Mouse (Mus musculus): ENCODE data around the gene Plekhg1. TPM values are rescaled to one million over a fixed set of nuclear protein-coding genes. Genes with fewer than 3 reads are reported as not detected.

Gene Plekhg1
- polyA plus RNA-seq, 1 experiment from 2014 or later: 9.8 TPM

DNA sequence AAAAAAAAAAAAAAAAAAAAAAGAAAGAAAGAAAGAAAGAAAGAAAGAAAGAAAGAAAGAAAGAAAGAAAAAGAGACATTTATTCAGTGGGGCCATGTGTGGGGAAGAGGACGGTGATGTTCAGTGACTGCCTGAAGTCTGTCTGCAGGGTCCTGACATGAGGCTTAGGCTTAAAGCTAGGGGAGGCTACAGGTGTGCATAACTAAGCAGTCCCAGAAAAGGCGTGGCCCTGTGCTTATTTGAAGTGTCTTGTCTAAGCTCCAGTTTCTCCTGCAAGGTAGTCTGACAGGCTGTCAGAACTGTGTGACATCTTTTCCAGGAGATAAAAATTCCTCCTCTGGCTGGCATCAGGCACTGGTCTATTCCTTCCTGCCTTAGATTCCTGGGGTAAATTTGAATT lies 37.6 kb upstream of the Plekhg1 start:
- Histone ChIP-seq H3K4me1 (replicated peaks; ENCODE audit: control insufficient read depth, insufficient read depth, low read length) (peaks cover 4% of the 10 kb centered on the region), H3K4me3 (ENCODE audit: low read depth, low read length) (no peak overlapping the region), H3K9ac (ENCODE audit: low read length) (no peak overlapping the region), H3K9me3 (ENCODE audit: control insufficient read depth, low read length) (no peaks in the 10 kb centered on the region), H3K27me3 (replicated peaks; ENCODE audit: control insufficient read depth, insufficient read depth, low read length) (no peaks in the 10 kb centered on the region), H3K36me3 (ENCODE audit: control insufficient read depth, insufficient read depth, low read length) (no peaks in the 10 kb centered on the region), H3K27ac (ENCODE audit: low read depth) (no peak overlapping the region), H3K4me2 (ENCODE audit: low read length) (no peak overlapping the region)
- DNase-seq (ENCODE audit: low spot score) (no peak), ATAC-seq (replicated peaks; ENCODE audit: low FRiP score, low TSS enrichment, low read depth) (no peak)
- WGBS: 67% methylated on average over 2 of the region's 2 CpGs

- WGBS: 60% methylated on average over 4 of the region's 4 CpGs
- ATAC-seq (replicated peaks; ENCODE audit: low FRiP score, low TSS enrichment, low read depth): no peak
- DNase-seq (ENCODE audit: low spot score): no peak
Measured at GRCm38 (mm10) chr10:3706231-3706630, 33.9 kb upstream of the Plekhg1 start.

DNA sequence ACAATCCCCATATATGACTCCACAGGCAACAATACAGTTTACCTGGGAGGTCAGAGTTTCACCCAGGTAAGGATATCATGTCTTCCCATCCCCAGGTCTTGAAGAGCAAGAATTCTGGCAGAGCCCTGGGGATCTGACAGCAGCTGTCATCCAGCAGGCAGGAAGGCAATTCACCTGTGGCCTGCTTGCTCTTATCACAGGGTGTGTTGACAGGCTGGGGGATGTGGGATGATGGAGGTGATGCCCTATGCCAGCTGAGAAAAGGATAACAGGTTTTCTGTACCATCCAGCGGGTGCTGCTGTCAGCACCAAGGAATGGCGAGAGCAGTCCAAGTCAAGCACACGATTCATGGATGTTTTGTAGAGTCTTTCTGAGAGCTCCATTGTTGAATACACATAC lies 30.1 kb upstream of the Plekhg1 start:
- ATAC-seq (replicated peaks; ENCODE audit: low FRiP score, low TSS enrichment, low read depth): no peak
- Histone ChIP-seq H3K27ac (ENCODE audit: low read depth) (no peak overlapping the region), H3K9me3 (ENCODE audit: control insufficient read depth, low read length) (0 out of 2 replicates have a peak, but pooled peaks cover 5% of the 10 kb centered on the region), H3K4me1 (replicated peaks; ENCODE audit: control insufficient read depth, insufficient read depth, low read length) (no peaks in the 10 kb centered on the region), H3K4me3 (ENCODE audit: low read depth, low read length) (no peak overlapping the region), H3K27me3 (replicated peaks; ENCODE audit: control insufficient read depth, insufficient read depth, low read length) (no peaks in the 10 kb centered on the region), H3K36me3 (ENCODE audit: control insufficient read depth, insufficient read depth, low read length) (no peaks in the 10 kb centered on the region), H3K9ac (ENCODE audit: low read length) (no peak overlapping the region), H3K4me2 (ENCODE audit: low read length) (no peak overlapping the region)
- 82% methylated on average over 3 of the region's 3 CpGs for WGBS
- DNase-seq (ENCODE audit: low spot score): no peak

More at GRCm38 (mm10) chr10:3706231-3706630, 33.9 kb upstream of the Plekhg1 start:
- Histone ChIP-seq H3K36me3 (ENCODE audit: control insufficient read depth, insufficient read depth, low read length) (no peaks in the 10 kb centered on the region), H3K4me3 (ENCODE audit: low read depth, low read length) (no peak overlapping the region), H3K27ac (ENCODE audit: low read depth) (no peak overlapping the region), H3K4me2 (ENCODE audit: low read length) (no peak overlapping the region), H3K9me3 (ENCODE audit: control insufficient read depth, low read length) (no peaks in the 10 kb centered on the region), H3K4me1 (replicated peaks; ENCODE audit: control insufficient read depth, insufficient read depth, low read length) (no peaks in the 10 kb centered on the region), H3K9ac (ENCODE audit: low read length) (no peak overlapping the region), H3K27me3 (replicated peaks; ENCODE audit: control insufficient read depth, insufficient read depth, low read length) (no peaks in the 10 kb centered on the region)

- DNase-seq (ENCODE audit: low spot score) (no peak), ATAC-seq (replicated peaks; ENCODE audit: low FRiP score, low TSS enrichment, low read depth) (no peak)
- WGBS: 84% methylated on average over 3 of the region's 3 CpGs
- H3K4me3 ChIP-seq (ENCODE audit: low read depth, low read length): no peak overlapping the region
- no peaks in the 10 kb centered on the region for H3K27me3 ChIP-seq (replicated peaks; ENCODE audit: control insufficient read depth, insufficient read depth, low read length)
- H3K9ac ChIP-seq (ENCODE audit: low read length): no peak overlapping the region
- H3K4me2 ChIP-seq (ENCODE audit: low read length): no peak overlapping the region
- H3K9me3 ChIP-seq (ENCODE audit: control insufficient read depth, low read length): 0 out of 2 replicates have a peak, but pooled peaks cover 5% of the 10 kb centered on the region
- no peak overlapping the region for H3K27ac ChIP-seq (ENCODE audit: low read depth)
- H3K36me3 ChIP-seq (ENCODE audit: control insufficient read depth, insufficient read depth, low read length): no peaks in the 10 kb centered on the region
- no peaks in the 10 kb centered on the region for H3K4me1 ChIP-seq (replicated peaks; ENCODE audit: control insufficient read depth, insufficient read depth, low read length)
Measured at GRCm38 (mm10) chr10:3715302-3715943, 24.7 kb upstream of the Plekhg1 start.

DNA sequence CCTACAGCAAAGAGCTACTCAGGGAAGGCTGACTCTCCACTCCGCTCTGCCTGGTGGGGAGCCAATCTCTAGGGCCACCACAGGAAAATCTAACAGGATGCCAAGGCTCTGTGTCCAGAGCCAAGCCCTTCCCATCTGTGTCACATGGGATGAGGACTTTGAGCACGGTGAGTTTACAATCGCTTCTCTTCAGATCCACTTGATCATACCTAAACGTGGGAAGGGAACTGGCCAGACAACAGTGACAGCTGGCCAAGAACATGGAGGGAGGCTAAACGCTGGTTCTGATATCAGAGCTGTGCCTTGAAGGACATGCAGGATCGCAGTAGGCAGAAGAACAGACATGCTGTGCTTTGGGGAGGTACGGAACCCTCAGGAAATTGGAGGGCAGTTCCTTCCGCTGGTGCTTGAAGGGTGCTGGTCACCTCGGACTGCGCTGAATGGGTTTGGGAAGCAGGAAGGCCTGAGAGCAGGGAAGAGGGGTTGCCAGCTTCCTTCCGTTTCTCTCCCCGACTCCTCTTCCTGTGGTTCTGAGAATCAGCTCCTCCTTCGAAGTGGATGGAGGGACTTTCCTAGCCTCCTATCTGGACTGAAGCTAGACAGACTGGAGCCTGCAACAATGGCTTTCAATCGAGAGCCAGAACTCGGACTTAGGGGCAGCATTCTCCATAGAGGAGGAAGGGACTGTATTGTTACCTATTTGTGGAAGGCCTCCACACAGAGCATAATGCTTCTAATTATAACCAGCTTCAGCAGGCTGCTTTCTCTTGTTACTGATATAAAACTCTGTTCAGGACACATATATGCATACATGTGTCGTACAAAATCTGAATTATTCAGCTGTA lies 21.9 kb upstream of the Plekhg1 start:
- H3K9me3 ChIP-seq (ENCODE audit: control insufficient read depth, low read length): 0 out of 2 replicates have a peak, but pooled peaks cover 4% of the 10 kb centered on the region
- H3K36me3 ChIP-seq (ENCODE audit: control insufficient read depth, insufficient read depth, low read length): no peaks in the 10 kb centered on the region
- ATAC-seq (replicated peaks; ENCODE audit: low FRiP score, low TSS enrichment, low read depth) (no peak), DNase-seq (ENCODE audit: low spot score) (no peak)
- H3K27me3 ChIP-seq (replicated peaks; ENCODE audit: control insufficient read depth, insufficient read depth, low read length): no peaks in the 10 kb centered on the region
- H3K4me3 ChIP-seq (ENCODE audit: low read depth, low read length): no peak overlapping the region
- no peak overlapping the region for H3K27ac ChIP-seq (ENCODE audit: low read depth)
- WGBS: 68% methylated on average over 16 of the region's 16 CpGs
- no peak overlapping the region for H3K9ac ChIP-seq (ENCODE audit: low read length)
- H3K4me2 ChIP-seq (ENCODE audit: low read length): no peak overlapping the region
- H3K4me1 ChIP-seq (replicated peaks; ENCODE audit: control insufficient read depth, insufficient read depth, low read length): no peaks in the 10 kb centered on the region

DNA sequence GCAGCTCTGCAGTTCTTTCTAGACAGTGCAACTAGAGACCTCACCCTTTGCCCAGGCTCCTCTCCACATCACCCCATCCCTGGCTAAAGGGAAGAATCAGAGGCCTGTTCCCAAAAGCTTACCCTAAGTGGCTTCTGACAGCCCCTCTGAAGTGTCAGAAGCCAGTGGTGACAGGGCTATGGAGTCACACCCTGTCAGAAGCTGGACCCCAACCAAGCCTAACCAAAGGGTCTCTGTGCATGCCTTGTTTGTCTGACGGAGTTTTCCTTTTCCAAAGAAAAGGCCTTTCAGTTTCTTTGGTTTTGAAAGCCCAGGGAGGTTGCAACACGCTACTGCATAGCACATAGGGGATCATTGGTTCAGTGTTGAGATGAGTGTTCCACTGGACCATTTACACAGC lies 19.9 kb upstream of the Plekhg1 start:
- ATAC-seq (replicated peaks; ENCODE audit: low FRiP score, low TSS enrichment, low read depth): no peak
- Histone ChIP-seq H3K9me3 (ENCODE audit: control insufficient read depth, low read length) (no peaks in the 10 kb centered on the region), H3K27me3 (replicated peaks; ENCODE audit: control insufficient read depth, insufficient read depth, low read length) (no peaks in the 10 kb centered on the region), H3K4me2 (ENCODE audit: low read length) (no peak overlapping the region), H3K27ac (ENCODE audit: low read depth) (no peak overlapping the region), H3K36me3 (ENCODE audit: control insufficient read depth, insufficient read depth, low read length) (no peaks in the 10 kb centered on the region), H3K4me1 (replicated peaks; ENCODE audit: control insufficient read depth, insufficient read depth, low read length) (no peaks in the 10 kb centered on the region), H3K4me3 (ENCODE audit: low read depth, low read length) (no peak overlapping the region), H3K9ac (ENCODE audit: low read length) (no peak overlapping the region)
- no peak for DNase-seq (ENCODE audit: low spot score)
- 87% methylated on average over 2 of the region's 2 CpGs for WGBS

DNA sequence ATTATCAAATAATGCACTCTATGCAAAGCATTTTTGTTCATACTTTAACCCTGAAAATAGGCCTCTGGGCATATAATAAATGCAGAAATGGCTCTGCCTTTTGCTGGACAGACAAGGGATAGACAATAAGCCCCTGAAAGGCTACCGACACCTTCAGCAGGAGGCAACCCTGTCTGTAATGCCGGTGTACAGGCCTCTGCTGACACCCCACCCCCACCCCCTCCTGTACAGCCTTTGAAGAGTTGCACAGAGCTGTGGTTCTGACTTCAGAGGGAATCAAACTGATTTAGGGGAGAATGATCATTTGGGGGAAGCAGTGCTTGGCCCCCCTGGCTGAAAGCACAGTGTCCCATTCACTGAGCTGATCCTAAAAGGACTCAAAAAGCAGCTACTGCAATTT lies 17.8 kb upstream of the Plekhg1 start:
- H3K9me3 ChIP-seq (ENCODE audit: control insufficient read depth, low read length): no peaks in the 10 kb centered on the region
- H3K27me3 ChIP-seq (replicated peaks; ENCODE audit: control insufficient read depth, insufficient read depth, low read length): no peaks in the 10 kb centered on the region
- H3K27ac ChIP-seq (ENCODE audit: low read depth): no peak overlapping the region
- DNase-seq (ENCODE audit: low spot score) (no peak), ATAC-seq (replicated peaks; ENCODE audit: low FRiP score, low TSS enrichment, low read depth) (no peak)
- H3K4me2 ChIP-seq (ENCODE audit: low read length): no peak overlapping the region
- no peak overlapping the region for H3K4me3 ChIP-seq (ENCODE audit: low read depth, low read length)
- WGBS: 60% methylated on average over 2 of the region's 2 CpGs
- H3K9ac ChIP-seq (ENCODE audit: low read length): no peak overlapping the region
- no peaks in the 10 kb centered on the region for H3K4me1 ChIP-seq (replicated peaks; ENCODE audit: control insufficient read depth, insufficient read depth, low read length)
- H3K36me3 ChIP-seq (ENCODE audit: control insufficient read depth, insufficient read depth, low read length): no peaks in the 10 kb centered on the region

GRCm38 (mm10) chr10:3724665-3725064 lies 15.5 kb upstream of the Plekhg1 start:
- 66% methylated on average over 1 of the region's 1 CpGs for WGBS
- H3K27ac ChIP-seq (ENCODE audit: low read depth): no peak overlapping the region
- no peak for DNase-seq (ENCODE audit: low spot score)

More at GRCm38 (mm10) chr10:3724665-3725064, 15.5 kb upstream of the Plekhg1 start:
- Histone ChIP-seq H3K9me3 (ENCODE audit: control insufficient read depth, low read length) (no peaks in the 10 kb centered on the region), H3K4me2 (ENCODE audit: low read length) (no peak overlapping the region), H3K4me1 (replicated peaks; ENCODE audit: control insufficient read depth, insufficient read depth, low read length) (no peaks in the 10 kb centered on the region), H3K36me3 (ENCODE audit: control insufficient read depth, insufficient read depth, low read length) (no peaks in the 10 kb centered on the region), H3K9ac (ENCODE audit: low read length) (no peak overlapping the region), H3K4me3 (ENCODE audit: low read depth, low read length) (no peak overlapping the region), H3K27me3 (replicated peaks; ENCODE audit: control insufficient read depth, insufficient read depth, low read length) (no peaks in the 10 kb centered on the region)
- ATAC-seq (replicated peaks; ENCODE audit: low FRiP score, low TSS enrichment, low read depth): no peak
